Mouse (Mus musculus): Measurements from ENCODE around the gene Zc3h12d. TPM values are rescaled to one million over a fixed set of nuclear protein-coding genes. Genes with fewer than 3 reads are reported as not detected.

Zc3h12d gene
- polyA plus RNA-seq, 1 experiment from 2014 or later, result 0.39 TPM

DNA sequence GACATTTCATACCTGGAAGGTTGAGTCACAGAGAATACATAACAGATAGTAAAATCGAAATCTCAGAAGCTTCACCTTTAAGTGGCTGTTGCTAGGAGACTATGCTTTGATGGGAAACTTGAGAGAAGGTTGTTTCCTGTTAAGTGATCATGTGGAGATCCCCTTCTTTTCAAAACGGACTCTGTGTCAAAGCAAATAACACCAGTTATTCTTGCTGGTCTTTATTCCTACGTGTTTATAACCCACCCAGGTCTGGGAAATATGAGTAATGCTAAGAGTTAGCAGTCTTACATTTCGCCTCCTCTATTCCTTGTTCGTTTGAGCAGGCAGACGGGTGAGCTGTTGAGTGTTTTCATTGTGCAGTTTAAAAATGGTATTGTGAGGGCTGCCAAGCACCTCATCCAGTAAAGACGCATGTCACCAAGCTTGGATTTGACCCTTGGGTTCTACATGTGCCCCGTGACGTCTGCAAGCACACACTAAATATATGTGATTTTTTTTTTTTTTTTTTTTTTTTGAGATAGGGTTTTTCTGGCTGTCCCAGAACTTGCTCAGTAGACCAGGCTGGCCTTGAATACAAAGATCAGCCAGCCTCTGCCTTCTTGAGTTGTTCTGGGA is 7.5 kb upstream of the Zc3h12d start:
- Histone ChIP-seq H3K27ac (ENCODE audit: low read length) (no peak overlapping the region), H3K27me3 (replicated peaks; ENCODE audit: insufficient read depth, low read length) (no peaks in the 10 kb centered on the region), H3K4me1 (ENCODE audit: insufficient read depth, low read depth, low read length) (no peaks in the 10 kb centered on the region), H3K4me3 (ENCODE audit: low read depth, low read length) (no peak overlapping the region), H3K9me3 (ENCODE audit: low read length) (no peaks in the 10 kb centered on the region), H3K9ac (replicated peaks; ENCODE audit: low read depth) (no peak overlapping the region), H3K36me3 (ENCODE audit: insufficient read depth, low read length) (peaks cover 22% of the 10 kb centered on the region), H3K4me2 (replicated peaks; ENCODE audit: low read depth, low read length) (no peak overlapping the region)
- TF ChIP-seq CTCF (IDR thresholded peaks at IDR 0.05) (no peak), EP300 (IDR thresholded peaks at IDR 0.05) (no peak)
- WGBS, result 71% methylated on average over 9 of the region's 9 CpGs
- no peak for DNase-seq (ENCODE audit: low spot score)
- ATAC-seq, result no peak

- no peaks in the 10 kb centered on the region for H3K27me3 ChIP-seq (replicated peaks; ENCODE audit: insufficient read depth, low read length)
- WGBS, result 89% methylated on average over 4 of the region's 4 CpGs
- H3K4me1 ChIP-seq (ENCODE audit: insufficient read depth, low read depth, low read length), result no peaks in the 10 kb centered on the region
- H3K4me2 ChIP-seq (replicated peaks; ENCODE audit: low read depth, low read length), result no peak overlapping the region
- TF ChIP-seq EP300 (IDR thresholded peaks at IDR 0.05) (no peak), CTCF (IDR thresholded peaks at IDR 0.05) (no peak)
- H3K36me3 ChIP-seq (ENCODE audit: insufficient read depth, low read length), result peaks cover 22% of the 10 kb centered on the region
- no peak overlapping the region for H3K9ac ChIP-seq (replicated peaks; ENCODE audit: low read depth)
- no peak overlapping the region for H3K4me3 ChIP-seq (ENCODE audit: low read depth, low read length)
- H3K9me3 ChIP-seq (ENCODE audit: low read length), result no peaks in the 10 kb centered on the region
- DNase-seq (ENCODE audit: low spot score) (no peak), ATAC-seq (no peak)
- H3K27ac ChIP-seq (ENCODE audit: low read length), result no peak overlapping the region
Measured at GRCm38 (mm10) chr10:7825281-7825665, 7.0 kb upstream of the Zc3h12d start.

GRCm38 (mm10) chr10:7826106-7826505 is 6.2 kb upstream of the Zc3h12d start:
- WGBS, result 91% methylated on average over 9 of the region's 9 CpGs
- Histone ChIP-seq H3K4me3 (ENCODE audit: low read depth, low read length) (no peak overlapping the region), H3K4me2 (replicated peaks; ENCODE audit: low read depth, low read length) (no peak overlapping the region), H3K27me3 (replicated peaks; ENCODE audit: insufficient read depth, low read length) (no peaks in the 10 kb centered on the region), H3K9me3 (ENCODE audit: low read length) (no peaks in the 10 kb centered on the region), H3K9ac (replicated peaks; ENCODE audit: low read depth) (no peak overlapping the region), H3K27ac (ENCODE audit: low read length) (no peak overlapping the region), H3K4me1 (ENCODE audit: insufficient read depth, low read depth, low read length) (no peaks in the 10 kb centered on the region), H3K36me3 (ENCODE audit: insufficient read depth, low read length) (peaks cover 19% of the 10 kb centered on the region)
- DNase-seq (ENCODE audit: low spot score) (no peak), ATAC-seq (no peak)
- TF ChIP-seq CTCF (IDR thresholded peaks at IDR 0.05) (no peak), EP300 (IDR thresholded peaks at IDR 0.05) (no peak)

- no peak overlapping the region for H3K4me3 ChIP-seq (ENCODE audit: low read depth, low read length)
- TF ChIP-seq CTCF (IDR thresholded peaks at IDR 0.05) (no peak), EP300 (IDR thresholded peaks at IDR 0.05) (no peak)
- H3K4me1 ChIP-seq (ENCODE audit: insufficient read depth, low read depth, low read length), result peaks cover 3% of the 10 kb centered on the region; the same call in 1 of the 2 replicates
- H3K36me3 ChIP-seq (ENCODE audit: insufficient read depth, low read length), result no peaks in the 10 kb centered on the region
- H3K9me3 ChIP-seq (ENCODE audit: low read length), result no peaks in the 10 kb centered on the region
- no peak overlapping the region for H3K4me2 ChIP-seq (replicated peaks; ENCODE audit: low read depth, low read length)
- ATAC-seq (no peak), DNase-seq (ENCODE audit: low spot score) (peak; percentile 10)
- H3K27ac ChIP-seq (ENCODE audit: low read length), result no peak overlapping the region
- no peaks in the 10 kb centered on the region for H3K27me3 ChIP-seq (replicated peaks; ENCODE audit: insufficient read depth, low read length)
- no peak overlapping the region for H3K9ac ChIP-seq (replicated peaks; ENCODE audit: low read depth)
- WGBS, result 78% methylated on average over 9 of the region's 9 CpGs
Measured at GRCm38 (mm10) chr10:7833377-7834165, 1.3 kb downstream of the Zc3h12d start.

DNA sequence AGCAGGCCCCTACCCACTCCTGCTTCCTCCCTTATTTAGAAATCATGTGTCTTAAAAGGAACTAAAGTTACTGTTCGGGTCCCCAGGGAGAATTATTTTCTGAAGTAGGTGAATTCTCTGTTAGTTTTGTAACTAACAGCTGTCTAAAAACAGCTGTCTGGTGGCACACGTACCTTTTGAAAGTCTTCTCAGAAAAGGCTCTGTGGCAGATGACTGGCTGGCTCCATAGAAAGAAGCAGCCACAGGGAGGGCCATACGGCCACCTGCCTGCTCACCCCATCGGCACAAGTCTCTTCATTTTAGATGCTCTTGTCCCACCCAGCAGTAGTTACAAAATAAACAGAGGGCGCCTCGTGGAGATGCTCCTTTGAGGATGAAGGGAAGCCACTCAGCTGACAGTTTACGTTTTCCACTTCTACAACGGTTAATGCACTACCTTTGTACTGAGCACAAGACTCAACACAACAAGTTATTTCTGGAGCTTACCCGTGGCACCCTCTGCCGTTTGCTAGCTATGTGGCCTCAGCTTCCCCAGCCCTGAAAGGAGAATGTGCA is 2.5 kb downstream of the Zc3h12d start:
- H3K4me2 ChIP-seq (replicated peaks; ENCODE audit: low read depth, low read length), result no peak overlapping the region
- H3K36me3 ChIP-seq (ENCODE audit: insufficient read depth, low read length), result no peaks in the 10 kb centered on the region
- no peak overlapping the region for H3K4me3 ChIP-seq (ENCODE audit: low read depth, low read length)
- DNase-seq (ENCODE audit: low spot score) (no peak), ATAC-seq (no peak)
- 0 out of 2 replicates have a peak, but pooled peaks cover 3% of the 10 kb centered on the region for H3K27me3 ChIP-seq (replicated peaks; ENCODE audit: insufficient read depth, low read length)
- 57% methylated on average over 10 of the region's 10 CpGs for WGBS
- peaks cover 3% of the 10 kb centered on the region; the same call in 1 of the 2 replicates for H3K4me1 ChIP-seq (ENCODE audit: insufficient read depth, low read depth, low read length)
- H3K9me3 ChIP-seq (ENCODE audit: low read length), result no peaks in the 10 kb centered on the region
- no peak for TF ChIP-seq EP300 (IDR thresholded peaks at IDR 0.05)
- no peak for TF ChIP-seq CTCF (IDR thresholded peaks at IDR 0.05)
- no peak overlapping the region for H3K9ac ChIP-seq (replicated peaks; ENCODE audit: low read depth)
- H3K27ac ChIP-seq (ENCODE audit: low read length), result no peak overlapping the region

GRCm38 (mm10) chr10:7836902-7837301 is 4.6 kb downstream of the Zc3h12d start:
- H3K36me3 ChIP-seq (ENCODE audit: insufficient read depth, low read length), result no peaks in the 10 kb centered on the region
- DNase-seq (ENCODE audit: low spot score), result no peak
- no peak overlapping the region for H3K27ac ChIP-seq (ENCODE audit: low read length)
- no peaks in the 10 kb centered on the region for H3K9me3 ChIP-seq (ENCODE audit: low read length)
- WGBS, result 77% methylated on average over 2 of the region's 2 CpGs
- peak; percentile 22 for TF ChIP-seq CTCF (IDR thresholded peaks at IDR 0.05)
- no peak for TF ChIP-seq EP300 (IDR thresholded peaks at IDR 0.05)
- peaks cover 3% of the 10 kb centered on the region; the same call in 1 of the 2 replicates for H3K4me1 ChIP-seq (ENCODE audit: insufficient read depth, low read depth, low read length)
- H3K4me2 ChIP-seq (replicated peaks; ENCODE audit: low read depth, low read length), result no peak overlapping the region
- no peak overlapping the region for H3K4me3 ChIP-seq (ENCODE audit: low read depth, low read length)
- H3K27me3 ChIP-seq (replicated peaks; ENCODE audit: insufficient read depth, low read length), result 0 out of 2 replicates have a peak, but pooled peaks cover 3% of the 10 kb centered on the region
- ATAC-seq, result no peak
- H3K9ac ChIP-seq (replicated peaks; ENCODE audit: low read depth), result no peak overlapping the region

Measured in lung, postnatal 0 days (tissue).